Mouse (Mus musculus) yolk sac, embryonic 10.5 days (tissue): ENCODE measurements around the gene Slc12a9.

Experiments
- DNase-seq: peaks from one replicate; pipeline ENCODE4 v3.0.0-alpha.2; 2017; ENCODE audit warnings: low spot score

The Slc12a9 gene

GRCm38 (mm10) chr5:137346983-137347382 is 13.6 kb upstream of the Slc12a9 start:
- no peak for DNase-seq

- DNase-seq, result no peak
Observed at GRCm38 (mm10) chr5:137346388-137346787, 13.0 kb upstream of the Slc12a9 start.

- DNase-seq, result peak; percentile 85
Observed at GRCm38 (mm10) chr5:137345821-137346220, 12.4 kb upstream of the Slc12a9 start.

- DNase-seq, result no peak
Observed at GRCm38 (mm10) chr5:137343869-137344268, 10.5 kb upstream of the Slc12a9 start.

DNA sequence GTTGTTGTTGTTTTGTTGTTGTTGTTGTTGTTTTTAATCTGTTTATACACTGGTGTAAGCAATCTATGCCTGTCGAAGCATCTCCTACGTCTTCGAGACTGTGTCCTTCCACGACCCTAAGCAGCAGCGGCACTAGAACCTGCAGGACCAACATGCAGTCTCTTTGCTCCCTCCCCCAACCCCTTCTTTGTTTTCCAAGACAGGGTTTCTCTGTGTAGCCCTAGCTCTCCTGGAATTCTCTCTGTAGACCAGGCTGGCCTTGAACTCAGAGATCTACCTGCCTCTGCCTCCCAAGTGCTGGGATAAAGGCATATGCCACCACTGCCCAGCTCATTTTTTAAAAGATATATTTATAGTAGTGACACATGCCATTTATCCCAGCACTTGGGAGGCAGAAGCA is 10.0 kb upstream of the Slc12a9 start:
- DNase-seq, result no peak

DNA sequence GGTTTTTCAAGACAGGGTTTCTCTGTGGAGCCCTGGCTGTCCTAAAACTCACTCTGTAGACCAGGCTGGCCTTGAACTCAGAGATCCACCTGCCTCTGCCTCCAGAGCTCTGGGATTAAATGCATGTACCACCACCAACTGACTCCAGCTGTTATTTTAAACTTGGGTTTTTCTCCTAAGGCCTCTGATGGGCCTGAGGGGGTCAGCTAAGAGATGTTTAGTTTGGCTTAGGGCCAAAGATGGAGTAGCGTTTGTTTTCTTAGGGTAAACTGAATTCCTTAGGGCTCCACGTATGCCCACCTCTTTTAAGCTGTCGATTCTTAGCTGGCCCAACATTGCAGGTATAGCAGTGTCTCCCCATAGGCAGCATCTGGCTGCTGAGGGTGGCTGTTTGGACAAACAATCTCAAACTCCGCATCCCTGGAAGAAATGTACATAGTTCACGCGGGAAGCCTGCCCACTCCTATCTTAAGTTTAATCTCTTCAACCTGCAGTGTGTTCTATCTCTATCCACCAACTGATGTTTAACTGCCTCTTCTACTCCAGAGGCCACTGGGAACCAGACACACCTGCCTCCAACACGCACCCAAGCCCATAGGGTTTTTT is 9.1 kb upstream of the Slc12a9 start:
- DNase-seq, result no peak

- no peak for DNase-seq
Observed at GRCm38 (mm10) chr5:137340222-137340621, 6.8 kb upstream of the Slc12a9 start.

- peak; percentile 35 for DNase-seq
Observed at GRCm38 (mm10) chr5:137339290-137339979, 6.0 kb upstream of the Slc12a9 start.

GRCm38 (mm10) chr5:137338663-137339289 is 5.4 kb upstream of the Slc12a9 start:
- peak; percentile 39 for DNase-seq

GRCm38 (mm10) chr5:137338256-137338655 is 4.9 kb upstream of the Slc12a9 start:
- peak; percentile 89 for DNase-seq

DNA sequence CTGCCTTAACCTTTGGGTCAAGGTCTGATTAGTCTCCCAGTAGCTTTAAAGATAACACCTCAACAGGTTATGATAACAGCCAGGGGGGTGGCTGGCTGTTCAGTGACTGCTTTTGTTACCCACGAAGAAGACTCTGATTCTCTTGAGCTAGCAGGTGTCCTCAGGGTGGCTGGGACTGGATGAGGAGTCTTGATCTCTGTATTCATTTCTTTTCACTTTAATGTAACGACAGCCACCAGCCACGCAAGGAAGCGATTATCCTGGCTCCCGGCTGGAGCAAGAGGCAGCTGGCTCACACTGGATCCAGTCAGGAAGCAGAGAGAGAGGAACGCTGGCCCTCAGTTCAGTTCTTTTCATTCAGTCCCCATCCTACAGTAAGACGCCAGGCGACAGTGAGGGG is 3.8 kb upstream of the Slc12a9 start:
- peak; percentile 65 for DNase-seq

DNA sequence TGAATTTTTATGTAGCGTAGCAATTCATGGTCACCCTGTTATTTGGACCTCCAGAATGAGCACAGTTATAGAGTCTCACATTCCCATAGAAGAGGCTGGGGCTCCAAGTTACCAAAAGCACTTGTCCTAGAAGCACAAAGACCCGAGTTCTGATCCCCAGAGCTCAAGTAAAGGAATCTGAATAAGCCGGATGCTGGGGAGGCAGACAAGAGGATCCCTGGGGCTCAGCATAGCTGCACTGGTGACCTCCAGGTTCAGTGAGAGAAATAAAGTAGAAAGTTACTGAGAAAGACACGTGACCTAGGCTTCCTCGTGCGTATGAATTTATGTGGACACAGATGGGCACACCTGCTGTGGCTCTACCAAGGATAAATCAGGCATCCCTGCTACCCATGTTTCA is 1.7 kb upstream of the Slc12a9 start:
- no peak for DNase-seq

DNA sequence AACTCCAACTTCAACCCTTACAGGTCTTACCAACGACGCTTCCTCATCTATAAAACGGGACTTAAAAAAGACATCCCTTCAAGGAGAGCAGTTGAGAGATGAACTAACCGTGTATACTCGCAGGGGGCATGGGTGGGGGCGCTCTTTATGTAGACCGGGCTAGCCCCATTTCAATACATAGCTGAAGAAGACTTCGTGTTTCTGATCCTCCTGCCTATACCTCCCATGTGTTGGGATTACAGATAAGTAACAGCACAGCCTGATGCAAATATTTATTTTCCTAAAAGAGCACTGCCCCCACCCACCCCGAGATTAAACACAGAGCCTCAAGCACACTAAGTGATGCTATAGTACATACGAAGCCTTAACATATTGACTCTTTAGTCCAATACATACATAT is 920 bp upstream of the Slc12a9 start:
- no peak for DNase-seq

DNA sequence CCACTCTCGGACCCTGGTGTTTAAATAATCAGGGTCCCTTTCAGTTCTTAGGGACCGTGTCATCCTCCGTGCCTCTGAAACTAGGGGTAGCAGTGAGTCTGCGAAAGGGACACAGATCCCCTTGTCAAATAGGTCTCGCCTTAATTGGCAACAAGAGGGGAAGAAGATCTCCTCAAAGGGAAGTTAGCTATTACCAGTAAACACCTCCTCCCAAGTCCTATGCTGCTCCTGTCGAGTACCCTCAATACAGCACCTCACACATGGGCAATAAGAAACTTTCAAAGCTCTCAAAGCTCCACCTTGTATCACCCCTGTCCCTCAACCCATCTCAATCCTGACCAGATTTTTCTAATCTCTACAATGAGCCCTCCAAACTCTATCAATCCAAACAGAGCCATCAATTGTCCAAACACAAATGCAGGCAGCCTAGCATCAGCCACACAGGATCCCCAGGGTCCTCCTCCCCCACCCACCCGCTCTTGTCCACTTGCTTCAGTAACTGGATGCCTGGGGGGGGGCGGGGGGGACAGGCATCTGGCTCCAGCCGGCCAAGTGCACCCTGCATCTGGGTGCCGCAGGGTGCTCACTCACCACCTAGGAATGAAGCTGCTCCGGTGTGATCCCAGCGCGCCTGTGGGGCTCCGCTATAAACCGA is 413 bp downstream of the Slc12a9 start:
- no peak for DNase-seq

GRCm38 (mm10) chr5:137330910-137331309 is 2.5 kb downstream of the Slc12a9 start:
- DNase-seq, result no peak

- no peak for DNase-seq
Observed at GRCm38 (mm10) chr5:137320996-137321395, 12.4 kb downstream of the Slc12a9 start.

- DNase-seq, result peak; percentile 85
Observed at GRCm38 (mm10) chr5:137318570-137318969, 14.8 kb downstream of the Slc12a9 start.

- no peak for DNase-seq
Observed at GRCm38 (mm10) chr5:137317361-137317760, 16.0 kb downstream of the Slc12a9 start.

GRCm38 (mm10) chr5:137315084-137315903 is 18.1 kb downstream of the Slc12a9 start:
- no peak for DNase-seq

- DNase-seq, result peak; percentile 93
Observed at GRCm38 (mm10) chr5:137314193-137315083, 19.0 kb downstream of the Slc12a9 start, which contains the start of gene Trip6. Gene Trip6 (minus strand): TSS chr5:137314404.
